Mouse (Mus musculus) Patski (cell line): ENCODE measurements around the gene Mydgf. TPM values are rescaled to one million over a fixed set of nuclear protein-coding genes. Genes with fewer than 3 reads are reported as not detected.

Experiments used
- ATAC-seq: fragments of 100-300 bp; one replicate; pipeline ENCODE4 v1.8.0; 2021
- CTCF ChIA-PET: fragments of 350-600 bp; sonication (Branson Sonifier 250); formaldehyde crosslinking; loops from one replicate; lab custom pipeline; 2022; ENCODE audit warnings: inconsistent platforms; lab: Charles Lee
- POLR2A ChIA-PET: fragments of 350-600 bp; sonication (Branson Sonifier 250); formaldehyde crosslinking; loops from one replicate; lab custom pipeline; 2022; ENCODE audit warnings: antibody characterized with exemption, inconsistent platforms; lab: Charles Lee
- DNase-seq: peaks from one replicate; pipeline ENCODE4 v3.0.0-alpha.2; 2011; ENCODE audit warnings: low read depth, low spot score
- H3K27me3 ChIP-seq: fragments of 371-371 bp; one replicate; pipeline ENCODE4 v1.5.1; 2021
- CTCF ChIP-seq: fragments of 100-300 bp; IDR thresholded peaks from one replicate; pipeline ENCODE4 v1.5.1; 2021
- in situ Hi-C: fragments of 300-500 bp; cut with MboI; formaldehyde crosslinking; loops from 3 replicates; pipeline ENCODE4 v1.11.1; 2018; ENCODE audit warnings: low pct_unique_long_range_greater_than_20kb, mixed read lengths
- polyA plus RNA-seq: library from polyadenylated mRNA; unstranded; gene quantifications from one replicate; pipeline ENCODE4 v1.2.3, GENCODE M21; 2021

Mydgf gene
- polyA plus RNA-seq: 96.5 TPM

- no peak for TF ChIP-seq CTCF
- peak; percentile 71 for ATAC-seq
- DNase-seq: no peak
- CTCF ChIA-PET: interaction anchor here (0.8 kb wide), 1 partner anchor 14 kb away, joined by 3 read pairs; no protein-coding TSS in a partner anchor
- in situ Hi-C loops: no loop called here
- POLR2A ChIA-PET: interaction anchor here (1.2 kb wide), 1 partner anchor 35 kb away, joined by 3 read pairs; the partner anchor contains the start of gene Dpp9
- H3K27me3 ChIP-seq: no peaks in the 10 kb centered on the region
These were observed at the start of gene Mydgf for GRCm38 (mm10) chr17:56183658-56184103. TSS of gene Mydgf (minus strand) at chr17:56183920.

GRCm38 (mm10) chr17:56233389-56233788, 49.7 kb upstream of the Mydgf start:
- CTCF ChIA-PET: no interaction called here
- DNase-seq (no peak), ATAC-seq (no peak)
- TF ChIP-seq CTCF: no peak
- POLR2A ChIA-PET: interaction anchor here (0.7 kb wide), 1 partner anchor 41 kb away, joined by 3 read pairs; no protein-coding TSS in a partner anchor
- peaks cover 8% of the 10 kb centered on the region for H3K27me3 ChIP-seq
- in situ Hi-C loops: no loop called here

- in situ Hi-C loops: no loop called here
- no peak for TF ChIP-seq CTCF
- CTCF ChIA-PET: no interaction called here
These were observed 46.2 kb upstream of the Mydgf start for GRCm38 (mm10) chr17:56229943-56230342.

GRCm38 (mm10) chr17:56226566-56226965, 42.8 kb upstream of the Mydgf start:
- in situ Hi-C loops: no loop called here

More at GRCm38 (mm10) chr17:56229943-56230342, 46.2 kb upstream of the Mydgf start:
- DNase-seq (no peak), ATAC-seq (no peak)
- POLR2A ChIA-PET: no interaction called here
- peaks cover 14% of the 10 kb centered on the region for H3K27me3 ChIP-seq

GRCm38 (mm10) chr17:56224916-56225315, 41.2 kb upstream of the Mydgf start:
- TF ChIP-seq CTCF: no peak
- no peak for ATAC-seq
- ChIA-PET CTCF (no interaction called here), POLR2A (no interaction called here)
- no peak for DNase-seq
- peaks cover 11% of the 10 kb centered on the region for H3K27me3 ChIP-seq
- in situ Hi-C loops: no loop called here

More at GRCm38 (mm10) chr17:56226566-56226965, 42.8 kb upstream of the Mydgf start:
- DNase-seq: no peak
- CTCF ChIA-PET: interaction anchor here (0.9 kb wide), 1 partner anchor 29 kb away, joined by 5 read pairs; no protein-coding TSS in a partner anchor
- no peak for TF ChIP-seq CTCF
- POLR2A ChIA-PET: no interaction called here
- H3K27me3 ChIP-seq: peaks cover 11% of the 10 kb centered on the region
- no peak for ATAC-seq

GRCm38 (mm10) chr17:56219805-56220204, 36.1 kb upstream of the Mydgf start:
- in situ Hi-C loops: no loop called here
- CTCF ChIA-PET: interaction anchor here (1.0 to 3.0 kb wide), 5 partner anchors 12 to 35 kb away, joined by 3 to 24 read pairs (median 4); partner anchors contain the start of gene Fem1a
- DNase-seq (no peak), ATAC-seq (no peak)
- TF ChIP-seq CTCF: no peak
- H3K27me3 ChIP-seq: no peaks in the 10 kb centered on the region
- POLR2A ChIA-PET: interaction anchor here (1.1 to 3.1 kb wide), 3 partner anchors 13 to 36 kb away, joined by 3 to 26 read pairs (median 4); partner anchors contain the start of gene Fem1a

GRCm38 (mm10) chr17:56219251-56219650, 35.5 kb upstream of the Mydgf start:
- POLR2A ChIA-PET: interaction anchor here (1.1 to 3.1 kb wide), 6 partner anchors 9 to 239 kb away, joined by 3 to 26 read pairs (median 3); partner anchors contain the start of gene Fem1a
- ATAC-seq (no peak), DNase-seq (no peak)
- TF ChIP-seq CTCF: no peak
- in situ Hi-C loops: no loop called here
- CTCF ChIA-PET: interaction anchor here (0.8 to 3.0 kb wide), 8 partner anchors 11 to 36 kb away, joined by 3 to 24 read pairs (median 4); partner anchors contain the start of gene Fem1a
- H3K27me3 ChIP-seq: no peaks in the 10 kb centered on the region

GRCm38 (mm10) chr17:56218377-56219191, 34.9 kb upstream of the Mydgf start, which contains the start of gene Dpp9:
TSS of gene Dpp9 (minus strand) at chr17:56218905.
- in situ Hi-C loops: no loop called here
- POLR2A ChIA-PET: interaction anchor here (0.7 to 3.1 kb wide), 7 partner anchors 9 to 238 kb away, joined by 3 to 26 read pairs (median 3); partner anchors contain the start of gene Fem1a
- CTCF ChIA-PET: interaction anchor here (0.8 to 3.0 kb wide), 4 partner anchors 11 to 37 kb away, joined by 3 to 24 read pairs (median 4); partner anchors contain the start of gene Fem1a
- ATAC-seq (peak; percentile 94), DNase-seq (peak; percentile 69)
- TF ChIP-seq CTCF: no peak
- H3K27me3 ChIP-seq: no peaks in the 10 kb centered on the region

- CTCF ChIA-PET: interaction anchor here (1.6 to 3.0 kb wide), 3 partner anchors 10 to 38 kb away, joined by 4 to 24 read pairs (median 7); partner anchors contain the start of gene Fem1a
- POLR2A ChIA-PET: interaction anchor here (0.7 to 3.1 kb wide), 5 partner anchors 8 to 35 kb away, joined by 3 to 26 read pairs (median 3); no protein-coding TSS in a partner anchor
- in situ Hi-C loops: no loop called here
- H3K27me3 ChIP-seq: no peaks in the 10 kb centered on the region
- no peak for TF ChIP-seq CTCF
- no peak for ATAC-seq
- no peak for DNase-seq
These were observed 34.0 kb upstream of the Mydgf start for GRCm38 (mm10) chr17:56217670-56218069.

GRCm38 (mm10) chr17:56214229-56214628, 30.5 kb upstream of the Mydgf start:
- DNase-seq (no peak), ATAC-seq (no peak)
- POLR2A ChIA-PET: no interaction called here
- CTCF ChIA-PET: no interaction called here
- no peaks in the 10 kb centered on the region for H3K27me3 ChIP-seq
- no peak for TF ChIP-seq CTCF
- in situ Hi-C loops: no loop called here
